Mouse (Mus musculus) forelimb bud, embryonic 11.5 days (tissue): ENCODE results near the gene Gm21988.
A peak's percentile ranks its signal among the peaks of the same experiment; 100 is the strongest.

Source experiments
- DNase-seq: peaks from one replicate; pipeline ENCODE4 v3.0.0-alpha.2; 2012; ENCODE audit warnings: low read depth, low spot score

Gm21988 gene

GRCm38 (mm10) chr11:70218039-70218438 is 21.6 kb downstream of the Gm21988 start:
- DNase-seq = no peak

DNA sequence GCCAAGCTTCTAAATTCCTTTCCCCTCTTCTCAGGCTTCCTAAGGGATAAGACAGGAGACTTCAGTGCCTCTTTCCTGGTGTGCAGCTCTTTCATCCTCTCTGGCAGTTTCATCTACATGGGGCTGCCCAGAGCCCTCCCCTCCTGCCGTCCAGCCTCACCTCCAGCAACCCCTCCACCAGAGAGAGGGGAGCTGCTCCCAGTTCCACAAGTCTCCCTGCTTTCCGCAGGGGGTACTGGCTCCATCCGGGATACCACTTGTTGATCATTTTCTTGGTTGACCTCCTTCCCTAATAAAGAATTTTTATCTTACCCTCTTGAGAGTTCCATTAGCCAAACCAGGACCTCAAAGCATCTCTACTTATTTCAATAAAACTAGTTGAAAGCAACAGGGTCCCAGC is 23.5 kb downstream of the Gm21988 start:
- DNase-seq = no peak

DNA sequence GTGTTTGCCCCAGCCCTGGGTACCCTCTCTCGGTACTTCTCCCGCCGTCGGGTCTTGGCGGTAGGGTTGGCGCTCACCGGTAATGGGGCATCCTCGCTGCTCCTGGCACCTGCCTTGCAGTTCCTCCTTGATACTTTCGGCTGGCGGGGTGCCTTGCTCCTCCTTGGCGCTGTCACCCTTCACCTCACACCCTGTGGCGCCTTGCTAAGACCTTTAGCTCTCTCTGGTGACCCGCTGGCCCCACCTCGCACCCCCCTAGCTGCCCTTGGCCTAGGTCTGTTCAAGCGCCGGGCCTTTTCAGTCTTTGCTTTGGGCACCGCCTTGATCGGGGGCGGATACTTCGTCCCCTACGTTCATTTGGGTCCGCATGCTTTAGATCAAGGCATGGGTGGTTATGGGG is 24.3 kb downstream of the Gm21988 start:
- no peak for DNase-seq

- no peak for DNase-seq
Observed at GRCm38 (mm10) chr11:70214856-70215209, 24.8 kb downstream of the Gm21988 start.

DNA sequence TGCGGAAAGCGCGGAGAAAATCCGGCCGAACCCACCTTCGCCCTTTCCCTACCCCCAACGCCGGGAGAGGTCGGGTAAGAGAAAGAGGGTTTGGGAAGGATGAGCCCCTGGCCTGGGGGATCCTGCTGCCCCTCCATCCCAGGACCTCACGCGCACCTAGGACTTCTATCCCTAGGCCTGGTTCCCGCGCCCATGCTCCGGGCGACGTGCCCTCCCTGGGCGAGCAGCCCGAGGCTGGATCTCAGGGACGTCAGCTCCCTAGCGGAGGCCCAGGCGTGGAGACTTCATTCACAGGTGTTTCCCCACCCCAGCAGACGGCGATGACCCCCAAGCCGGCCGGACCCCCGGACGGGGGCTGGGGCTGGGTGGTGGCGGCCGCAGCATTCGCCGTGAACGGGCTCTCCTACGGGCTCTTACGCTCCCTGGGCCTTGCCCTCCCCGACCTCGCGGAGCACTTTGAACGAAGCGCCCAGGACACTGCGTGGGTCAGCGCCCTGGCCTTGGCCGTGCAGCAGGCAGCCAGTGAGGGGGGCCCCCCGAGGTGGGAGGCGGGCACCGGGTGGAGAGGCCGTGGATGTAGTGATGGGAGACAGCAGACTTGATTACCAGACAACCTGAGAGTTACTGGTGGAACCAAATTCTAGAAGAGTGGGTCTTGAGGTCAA is 25.3 kb downstream of the Gm21988 start:
- no peak for DNase-seq

GRCm38 (mm10) chr11:70213736-70214135 is 25.9 kb downstream of the Gm21988 start:
- DNase-seq = no peak

GRCm38 (mm10) chr11:70212896-70213295 is 26.7 kb downstream of the Gm21988 start:
- DNase-seq = peak; percentile 63

- no peak for DNase-seq
Observed at GRCm38 (mm10) chr11:70212423-70212822, 27.2 kb downstream of the Gm21988 start, which contains the start of gene Slc16a11. Slc16a11 (plus strand) TSS chr11:70212752.

GRCm38 (mm10) chr11:70211972-70212371 is 27.7 kb downstream of the Gm21988 start:
- no peak for DNase-seq

GRCm38 (mm10) chr11:70210681-70211080 is 28.9 kb downstream of the Gm21988 start:
- no peak for DNase-seq

DNA sequence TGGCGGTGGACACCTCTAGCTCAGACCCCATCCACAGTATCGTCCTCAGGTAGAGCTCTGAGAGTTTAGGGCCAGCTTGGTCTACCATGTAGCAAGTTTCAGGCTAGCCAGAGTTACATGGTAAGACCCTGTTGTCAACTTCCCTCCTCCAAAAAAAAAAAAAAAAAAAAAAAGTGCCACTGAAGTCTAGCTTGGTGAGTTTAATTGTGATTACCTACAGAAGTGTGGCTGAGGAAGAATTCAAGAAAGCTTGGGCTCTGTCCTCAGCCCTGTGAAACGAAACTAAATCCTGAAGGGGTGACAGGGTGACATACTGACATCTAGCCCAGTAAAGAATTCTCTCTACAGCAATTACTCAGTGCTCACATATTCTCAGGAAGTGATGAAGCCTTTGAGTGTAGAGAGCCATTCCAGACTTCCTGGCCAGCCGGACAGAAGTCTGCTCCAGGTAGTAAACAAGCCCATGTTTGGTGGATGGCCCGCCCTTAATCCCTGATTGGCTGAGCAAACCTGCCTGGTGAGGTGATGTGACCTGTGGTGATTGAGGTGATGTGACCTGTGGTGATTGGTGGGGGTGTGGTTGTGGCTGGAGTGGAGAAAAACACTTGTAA is 30.7 kb downstream of the Gm21988 start:
- DNase-seq = no peak

DNA sequence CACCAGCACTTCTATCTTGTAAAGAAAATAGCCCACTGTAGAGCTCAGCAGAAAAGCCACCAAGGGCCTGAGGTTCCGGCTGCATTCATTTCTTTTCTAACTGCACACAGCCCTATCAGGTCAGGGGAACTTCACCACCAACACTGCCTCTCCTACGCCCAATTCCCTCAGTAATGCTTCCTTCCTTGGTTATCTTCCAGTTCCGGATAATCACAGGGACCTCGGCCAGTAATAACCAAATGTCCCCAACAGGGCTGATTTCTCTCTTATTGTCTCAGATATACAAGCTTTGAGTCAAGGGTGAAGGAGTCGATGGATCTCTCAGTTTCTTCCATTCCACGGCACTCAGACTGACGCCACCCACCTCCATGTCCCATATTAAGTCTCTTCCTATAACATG is 32.3 kb downstream of the Gm21988 start:
- no peak for DNase-seq

GRCm38 (mm10) chr11:70206801-70207200 is 32.8 kb downstream of the Gm21988 start:
- DNase-seq = no peak

GRCm38 (mm10) chr11:70201691-70202090 is 37.9 kb downstream of the Gm21988 start:
- DNase-seq = peak; percentile 83

- DNase-seq = no peak
Observed at GRCm38 (mm10) chr11:70200036-70200608, 39.5 kb downstream of the Gm21988 start.

DNA sequence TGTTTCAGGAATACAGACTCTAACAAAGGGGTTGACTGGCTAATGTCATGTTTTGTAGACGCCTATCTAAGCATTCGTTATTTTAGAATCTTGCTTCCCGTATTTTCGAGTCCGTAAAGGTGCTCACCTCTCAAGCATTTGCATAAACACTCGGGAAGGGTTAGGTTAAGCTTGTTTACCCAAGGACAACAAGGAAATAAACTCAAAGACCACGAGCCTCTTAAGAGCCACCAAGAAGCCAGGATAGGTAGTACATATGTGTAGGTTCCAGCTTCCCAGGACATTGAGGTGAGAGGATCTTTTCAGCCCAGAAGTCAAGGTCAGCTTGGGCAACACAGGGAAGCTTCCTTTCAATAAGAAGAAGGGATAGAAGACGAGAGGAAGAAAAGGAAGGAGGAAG is 40.5 kb downstream of the Gm21988 start:
- no peak for DNase-seq

DNA sequence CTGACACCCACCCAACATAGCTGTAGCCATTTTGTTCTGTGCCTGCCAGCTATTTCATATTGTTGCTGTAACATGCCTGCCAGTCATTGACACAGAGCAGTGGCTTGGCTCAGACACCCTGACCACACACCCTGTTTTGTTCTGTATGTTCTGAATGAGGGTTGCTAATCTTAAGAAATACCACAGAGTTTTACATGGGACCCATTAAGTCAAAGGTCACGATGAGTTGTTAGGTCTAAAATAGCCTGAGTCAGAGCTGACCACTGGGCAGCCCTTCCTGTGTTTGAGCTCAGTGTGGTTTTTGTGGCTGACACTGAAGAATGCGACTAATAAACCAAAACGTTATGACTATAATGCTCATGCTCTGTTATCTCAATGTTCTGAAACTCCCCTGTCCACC is 41.3 kb downstream of the Gm21988 start:
- DNase-seq = no peak

DNA sequence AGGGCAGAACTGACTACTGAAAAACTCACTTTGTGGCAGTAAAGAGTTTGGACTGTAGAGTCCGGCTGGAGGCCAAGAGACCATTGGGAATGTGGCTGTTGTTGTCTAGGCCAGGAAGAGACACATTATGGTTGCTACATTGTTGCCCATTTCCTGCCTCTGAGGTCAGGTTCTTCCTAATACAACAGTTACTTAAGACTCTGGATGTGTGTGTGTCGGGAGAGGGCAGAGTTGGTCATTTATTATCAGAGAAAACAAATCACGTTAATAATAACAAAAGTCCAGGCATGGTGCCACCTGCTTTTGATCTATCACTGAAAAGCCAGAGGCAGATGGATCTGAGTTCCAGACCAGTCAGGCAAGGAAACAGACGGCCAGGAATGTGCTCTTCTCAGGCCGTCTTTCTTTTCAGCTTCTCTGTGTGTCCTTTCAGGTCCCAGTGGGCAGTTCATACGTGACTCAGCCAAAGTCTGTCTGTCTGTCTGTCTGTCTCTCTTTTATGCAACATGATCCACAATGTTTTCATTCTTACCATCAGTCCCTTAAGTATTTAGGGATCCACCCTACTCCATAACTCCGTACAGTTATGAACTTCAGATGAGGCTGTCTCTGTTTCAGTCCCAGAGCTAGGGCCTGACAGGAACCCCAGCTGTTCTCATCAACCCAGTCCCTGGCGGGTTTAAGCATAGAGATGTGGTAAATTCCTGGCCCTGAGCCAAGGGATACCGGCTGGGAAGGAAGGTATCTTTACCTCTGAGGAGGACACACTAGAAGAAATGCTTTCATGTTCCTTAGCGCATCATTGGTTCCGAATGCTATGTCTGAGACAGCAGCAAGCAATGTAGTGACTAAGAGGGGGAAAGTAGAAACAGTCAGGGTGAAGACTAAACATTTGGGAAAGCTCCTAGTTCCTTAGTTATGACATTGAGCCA is 46.0 kb downstream of the Gm21988 start:
- no peak for DNase-seq

DNA sequence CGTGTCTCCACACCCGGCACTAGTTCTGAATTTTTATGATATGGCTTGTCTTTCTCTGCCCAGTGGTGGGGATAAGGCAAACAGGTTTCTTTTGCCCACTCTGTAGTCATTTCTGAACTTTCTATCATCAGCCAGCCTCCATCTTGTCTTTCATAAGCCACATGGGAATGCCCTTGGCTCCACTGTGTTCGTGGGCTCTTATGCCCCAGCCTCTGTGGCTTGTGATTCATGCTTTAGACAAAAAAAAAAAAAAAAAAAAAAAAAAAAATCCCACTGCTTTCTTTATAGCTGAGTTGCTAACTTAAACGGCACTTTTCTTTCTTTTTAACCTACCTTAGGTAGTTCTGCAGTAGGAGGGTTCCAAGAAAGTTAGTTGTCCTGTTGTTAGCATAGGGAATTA is 47.5 kb downstream of the Gm21988 start:
- no peak for DNase-seq

DNA sequence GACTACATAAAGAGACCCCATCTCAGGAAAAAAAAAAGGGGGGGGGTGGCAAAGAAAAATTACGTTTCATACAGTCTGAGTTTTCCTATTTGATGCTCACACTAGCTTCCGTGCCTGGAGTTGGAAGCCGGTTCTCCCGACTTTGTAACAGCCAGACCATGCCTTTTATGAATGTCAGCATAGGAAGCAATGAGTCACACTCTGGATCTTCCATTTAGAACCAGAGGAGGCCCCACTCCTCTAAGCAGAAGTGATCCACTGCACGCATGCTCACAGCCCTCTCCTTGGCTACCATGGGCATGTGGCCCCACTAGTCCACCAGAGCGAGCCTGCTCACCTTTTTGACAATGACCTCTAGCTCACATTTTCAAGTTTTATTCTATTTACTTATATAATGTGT is 48.4 kb downstream of the Gm21988 start:
- no peak for DNase-seq

GRCm38 (mm10) chr11:70189319-70190134 is 50.1 kb downstream of the Gm21988 start:
- no peak for DNase-seq
